Mouse (Mus musculus) kidney, adult 10 weeks (tissue): ENCODE results near the gene Slc7a11. TPM values are rescaled to one million over a fixed set of nuclear protein-coding genes. Genes with fewer than 3 reads are reported as not detected.

Experiments used
- polyA plus RNA-seq: library from polyadenylated mRNA; stranded (reverse); fragments of 350-450 nt; fragmentation: Illumina TruSeq; extraction: RNeasy Lipid Tissue Mini Kit (QIAGEN cat#74804); gene quantifications from one replicate; pipeline ENCODE4 v1.2.3, GENCODE M21; 2014; ENCODE audit warnings: low read depth, low replicate concordance

The Slc7a11 gene
- polyA plus RNA-seq, result 0.08 TPM

DNA sequence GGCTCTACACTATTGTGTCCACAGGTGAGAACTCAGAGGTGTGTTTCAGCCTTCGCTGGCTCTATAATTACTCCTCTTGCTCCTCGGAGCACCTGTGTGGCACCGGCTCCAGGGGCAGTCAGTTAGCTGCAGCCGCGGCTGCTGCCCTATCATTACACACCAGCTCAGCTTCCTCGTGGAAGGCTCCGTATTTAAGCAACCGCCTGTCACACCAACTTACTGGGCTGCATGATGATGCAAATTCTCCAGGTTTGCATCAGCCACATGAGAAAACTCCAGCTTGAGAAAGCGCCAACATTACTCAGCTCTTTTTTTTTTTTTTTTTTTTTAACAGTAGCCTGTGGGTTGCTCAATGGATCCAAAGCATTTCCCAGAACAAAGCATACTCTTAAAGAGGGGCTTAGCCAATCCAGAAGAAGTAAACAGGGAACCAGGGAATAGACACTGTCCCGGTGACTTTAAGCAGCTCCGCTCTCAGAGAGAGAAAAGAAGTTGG lies at the start of gene Slc7a11:
Gene Slc7a11 (minus strand): TSS at position 194 of the 496 bp plus-strand sequence.

